Mouse (Mus musculus) c-Kit-positive CD71-positive TER-119-positive erythroid progenitor cells, embryonic 14.5 days (primary cell): ENCODE measurements around the gene BC061212.
"Not testable (repeated sequence)": the region's sequence is repeated elsewhere in the genome, so short reads cannot be mapped to it uniquely, and the experiment has no call there.

Experiments used
- DNase-seq: peaks from one replicate; pipeline ENCODE4 v3.0.0-alpha.2; 2013; ENCODE audit warnings: low spot score

Gene BC061212

DNA sequence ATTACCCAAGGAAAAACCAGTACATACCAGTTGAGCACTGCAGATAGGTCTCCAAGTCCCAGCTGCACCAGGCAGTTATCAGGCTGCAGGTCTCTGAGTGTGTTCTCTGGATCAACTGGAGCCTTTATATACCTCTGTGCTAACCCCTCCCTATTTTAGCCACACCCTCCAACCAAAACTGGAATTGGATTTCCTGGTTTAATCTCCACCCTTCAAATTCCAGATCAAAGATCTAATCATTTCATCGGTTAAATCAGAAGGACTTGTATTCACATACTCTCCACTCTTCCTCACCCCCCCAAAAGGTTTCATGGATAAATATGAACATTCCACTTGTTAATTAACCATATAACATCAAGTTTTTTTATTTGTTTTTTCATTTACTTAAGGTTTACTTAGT lies at the start of gene BC061212:
TSS of gene BC061212 (minus strand) at position 101 of the 400 bp plus-strand sequence.
- not testable (repeated sequence) for DNase-seq

DNA sequence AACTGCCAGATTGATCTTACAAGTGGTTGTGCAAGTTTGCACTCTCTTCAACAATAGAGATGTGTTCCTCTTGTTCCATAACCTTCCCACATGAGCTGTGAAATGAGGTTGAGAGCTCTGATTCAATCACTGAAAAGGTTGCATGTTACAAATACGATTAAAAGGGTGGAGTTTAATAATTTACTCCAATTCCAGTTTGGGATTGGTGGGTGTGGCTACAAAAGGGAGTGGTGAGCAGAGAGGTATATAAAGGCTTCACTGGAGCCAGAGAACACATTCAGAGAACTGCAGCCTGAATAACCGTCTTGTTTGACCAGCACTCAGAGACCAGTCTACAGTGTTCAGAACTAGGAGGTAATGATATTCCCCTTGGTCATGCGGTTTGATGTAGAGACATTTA lies 5.7 kb upstream of the BC061212 start, which contains the start of gene Gm6351:
TSS of gene Gm6351 (plus strand) at position 301 of the 400 bp plus-strand sequence.
- DNase-seq: not testable (repeated sequence)
